Mouse (Mus musculus): ENCODE results near the gene Susd3.

DNA sequence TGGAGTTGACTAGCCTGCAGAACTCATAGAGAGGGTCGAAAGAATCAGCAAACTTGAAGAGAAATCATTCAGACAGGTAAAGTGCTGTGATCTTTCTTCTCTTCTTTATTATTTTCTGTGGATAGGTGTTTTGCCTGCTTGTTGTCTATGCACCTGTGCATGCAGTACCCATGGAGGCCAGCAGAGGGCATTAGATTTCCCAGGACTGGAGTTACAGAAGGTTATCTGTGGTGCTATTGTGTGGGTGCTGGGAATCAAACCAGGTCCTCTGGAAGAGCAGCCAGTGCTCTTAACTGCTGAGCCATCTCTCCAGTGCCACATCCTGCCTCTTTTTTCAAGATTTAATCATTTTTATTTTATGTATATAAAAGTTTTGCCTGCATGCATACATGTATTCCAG, 42.9 kb upstream of the Susd3 start:
- TF ChIP-seq CTCF (IDR thresholded peaks at IDR 0.05; ENCODE audit: low read depth) (peak; percentile 74), EP300 (IDR thresholded peaks at IDR 0.05; ENCODE audit: low read depth) (no peak)

Measured in liver, postnatal 0 days (tissue).